ENCODE assay signal across 9 mouse cellular contexts in the genomic region with DNA sequence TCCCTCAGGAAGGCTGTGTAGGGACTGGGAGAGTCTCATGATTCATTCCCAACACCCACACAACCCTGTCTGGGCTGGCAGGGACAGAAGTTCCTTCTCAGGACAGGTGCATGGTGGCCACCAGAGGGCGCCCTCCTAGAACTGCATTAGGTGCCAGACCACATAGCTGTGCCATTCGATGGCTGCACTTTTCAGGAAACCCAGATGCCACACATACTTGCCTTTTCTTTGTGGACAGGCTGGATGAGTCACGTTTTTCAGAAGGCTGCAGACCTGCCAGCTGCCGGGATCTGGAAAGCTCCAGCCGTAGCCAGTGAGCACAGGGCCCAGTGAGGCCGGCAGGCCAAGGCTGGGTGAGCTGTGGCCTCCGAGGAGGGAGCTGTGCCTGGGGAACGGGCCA.
A peak's percentile ranks its signal among the peaks of the same experiment; 100 is the strongest.
DNase-seq lines count a peak whose midpoint lies in the region; ATAC-seq and TF ChIP-seq lines count a peak whose summit lies in the region.
"Had no signal": no experiment of that assay in that cellular context is flagged by ENCODE, and none has a peak within 500 bp of the region (broad histone marks: within the 10 kb centered on the region; RNA-seq: fewer than 3 reads in every experiment).

No protein-coding gene starts in this region.

- peak; percentile 86 for TF ChIP-seq CTCF in G1E (IDR thresholded peaks at IDR 0.05; ENCODE audit: low read depth, low read length)

- no peak overlapping the region for H3K4me2 ChIP-seq in forebrain, embryonic 16.5 days (ENCODE audit: low read length)
- no peak overlapping the region for H3K4me2 ChIP-seq in lung, embryonic 15.5 days
- H3K4me2 ChIP-seq: liver, embryonic 15.5 days had no signal

- H3K9me3 ChIP-seq in G1E (replicated peaks) = no peaks in the 10 kb centered on the region
- no peaks in the 10 kb centered on the region for H3K9me3 ChIP-seq in forebrain, embryonic 16.5 days (ENCODE audit: control insufficient read depth, low read length)
- H3K9me3 ChIP-seq in lung, embryonic 15.5 days = no peaks in the 10 kb centered on the region
- H3K9me3 ChIP-seq: liver, embryonic 15.5 days had no signal

- 0 out of 2 replicates have a peak, but pooled peaks cover 3% of the 10 kb centered on the region for H3K4me1 ChIP-seq in G1E (ENCODE audit: insufficient read depth, low read depth, low read length)
- peaks cover 7% of the 10 kb centered on the region for H3K4me1 ChIP-seq in forebrain, embryonic 16.5 days (replicated peaks; ENCODE audit: control insufficient read depth, insufficient read depth, low read length)
- H3K4me1 ChIP-seq in lung, embryonic 15.5 days = peaks cover 35% of the 10 kb centered on the region

- no peak for ATAC-seq in G1E (ENCODE audit: extremely low read depth, insufficient number of reproducible peaks, low FRiP score, poor library complexity, severe bottlenecking)
- peak; percentile 31 for ATAC-seq in forebrain, embryonic 16.5 days
- ATAC-seq in lung, embryonic 15.5 days (ENCODE audit: borderline replicate concordance, extremely low read depth, low FRiP score, low TSS enrichment) = peak; percentile 53

- intact Hi-C loops in heart, postnatal 25 days (cut with DNase I) = no loop called here

- 35% methylated on average over 8 of the region's 8 CpGs for WGBS in forebrain, embryonic 16.5 days
- WGBS in large intestine, adult 2 months = 29% methylated on average over 8 of the region's 8 CpGs
- WGBS in lung, embryonic 15.5 days = 40% methylated on average over 8 of the region's 8 CpGs

- H3K9ac ChIP-seq in forebrain, embryonic 16.5 days (replicated peaks; ENCODE audit: low read depth, low read length) = no peak overlapping the region
- no peak overlapping the region for H3K9ac ChIP-seq in lung, embryonic 15.5 days
- H3K9ac ChIP-seq: liver, embryonic 15.5 days had no signal

- no peaks in the 10 kb centered on the region for H3K36me3 ChIP-seq in G1E (replicated peaks)
- H3K36me3 ChIP-seq in forebrain, embryonic 16.5 days (ENCODE audit: control insufficient read depth, insufficient read depth) = no peaks in the 10 kb centered on the region
- no peaks in the 10 kb centered on the region for H3K36me3 ChIP-seq in lung, embryonic 15.5 days
- H3K36me3 ChIP-seq: liver, embryonic 15.5 days had no signal

- no peak overlapping the region for H3K27ac ChIP-seq in forebrain, embryonic 16.5 days (ENCODE audit: low read length)
- peak overlapping the region; percentile 67 for H3K27ac ChIP-seq in lung, embryonic 15.5 days
- H3K27ac ChIP-seq: liver, embryonic 15.5 days had no signal

- peak; percentile 35 for DNase-seq in G1E (ENCODE audit: low spot score)
- peak; percentile 72 for DNase-seq in cerebellum, adult 11-12 months
- peak; percentile 60 for DNase-seq in heart, postnatal 25 days (ENCODE audit: low spot score)
- DNase-seq in large intestine, adult 2 months (ENCODE audit: low read depth, low spot score) = peak; percentile 57
- DNase-seq in ovary, postnatal 10 days (ENCODE audit: low spot score) = peak; percentile 44
- peak; percentile 81 for DNase-seq in thymus, postnatal 0 days (ENCODE audit: low spot score)

- no peak overlapping the region for H3K4me3 ChIP-seq in G1E (ENCODE audit: low read depth, low read length)
- H3K4me3 ChIP-seq in forebrain, embryonic 16.5 days (replicated peaks; ENCODE audit: low read length) = no peak overlapping the region
- H3K4me3 ChIP-seq in lung, embryonic 15.5 days = no peak overlapping the region
- H3K4me3 ChIP-seq: liver, embryonic 15.5 days had no signal

- peaks cover 7% of the 10 kb centered on the region for H3K27me3 ChIP-seq in G1E (ENCODE audit: insufficient read depth, low read length)
- H3K27me3 ChIP-seq in forebrain, embryonic 16.5 days (replicated peaks; ENCODE audit: control insufficient read depth, insufficient read depth, low read length) = no peaks in the 10 kb centered on the region
- no peaks in the 10 kb centered on the region for H3K27me3 ChIP-seq in lung, embryonic 15.5 days
- H3K27me3 ChIP-seq: liver, embryonic 15.5 days had no signal
